Mouse (Mus musculus) heart, embryonic 13.5 days (tissue): ENCODE results near the gene Lrp2. TPM values are rescaled to one million over a fixed set of nuclear protein-coding genes. Genes with fewer than 3 reads are reported as not detected.
"Not testable (repeated sequence)": the region's sequence is repeated elsewhere in the genome, so short reads cannot be mapped to it uniquely, and the experiment has no call there.

Experiments used
- ATAC-seq: fragments of 200-750 bp; cut with Nextera tagmentation; 2 replicates; pipeline ENCODE4 v1.8.0; 2017; ENCODE audit warnings: moderate TSS enrichment; ENCODE audit not compliant: insufficient number of reproducible peaks, low FRiP score, low TSS enrichment; ENCODE audit errors: extremely low read depth
- H3K27ac ChIP-seq: fragments of 300-500 bp; sonication (generic); replicated peaks from 2 replicates; pipeline ENCODE4 v1.5.1; 2015; ENCODE audit warnings: moderate library complexity, mild to moderate bottlenecking, inconsistent platforms
- H3K27me3 ChIP-seq: fragments of 300-500 bp; sonication (generic); replicated peaks from 2 replicates; pipeline ENCODE4 v1.6.1; 2015; ENCODE audit warnings: mild to moderate bottlenecking, inconsistent platforms
- H3K36me3 ChIP-seq: fragments of 300-500 bp; sonication (generic); 2 replicates; pipeline ENCODE4 v1.6.1; 2015; ENCODE audit warnings: mild to moderate bottlenecking, inconsistent platforms
- H3K4me1 ChIP-seq: fragments of 300-500 bp; sonication (generic); 2 replicates; pipeline ENCODE4 v1.6.1; 2015; ENCODE audit warnings: inconsistent platforms
- H3K4me2 ChIP-seq: fragments of 300-500 bp; sonication (generic); 2 replicates; pipeline ENCODE4 v1.6.1; 2015; ENCODE audit warnings: inconsistent platforms, mild to moderate bottlenecking, moderate library complexity
- H3K4me3 ChIP-seq: fragments of 300-500 bp; sonication (generic); 2 replicates; pipeline ENCODE4 v1.5.1; 2015; ENCODE audit warnings: moderate library complexity, mild to moderate bottlenecking, inconsistent platforms
- H3K9ac ChIP-seq: fragments of 300-500 bp; sonication (generic); 2 replicates; pipeline ENCODE4 v1.6.1; 2015; ENCODE audit warnings: inconsistent platforms, mild to moderate bottlenecking, moderate library complexity
- H3K9me3 ChIP-seq: fragments of 300-500 bp; sonication (generic); 2 replicates; pipeline ENCODE4 v1.6.1; 2016; ENCODE audit warnings: inconsistent platforms
- WGBS: fragments of 180-500 bp; shearing (Covaris S2); methylation state at CpG from one replicate; pipeline ENCODE4 v1.1.7; 2015; ENCODE audit warnings: mixed read lengths; 5-methylcytosine and 5-hydroxymethylcytosine counted together
- polyA plus RNA-seq: library from polyadenylated mRNA; unstranded; fragments of >200 nt; fragmentation: Nextera tagmentation; extraction: Ambion mirVana; gene quantifications from 2 replicates; pipeline ENCODE4 v1.2.1, GENCODE M21; 2015

Gene Lrp2
- polyA plus RNA-seq, 1 experiment from 2014 or later: 0.57 TPM

GRCm38 (mm10) chr2:69582861-69583260, 3.0 kb downstream of the Lrp2 start:
- WGBS: 36% methylated on average over 7 of the region's 7 CpGs
- Histone ChIP-seq H3K4me1 (peaks cover 34% of the 10 kb centered on the region), H3K27me3 (peaks cover 47% of the 10 kb centered on the region), H3K9ac (no peak overlapping the region), H3K27ac (no peak overlapping the region), H3K36me3 (no peaks in the 10 kb centered on the region), H3K9me3 (no peaks in the 10 kb centered on the region), H3K4me3 (no peak overlapping the region), H3K4me2 (no peak overlapping the region)
- no peak for ATAC-seq

GRCm38 (mm10) chr2:69582068-69582467, 3.8 kb downstream of the Lrp2 start:
- H3K9me3 ChIP-seq, H3K4me3 ChIP-seq, H3K4me2 ChIP-seq, H3K27ac ChIP-seq, H3K9ac ChIP-seq, H3K36me3 ChIP-seq, ATAC-seq: not testable (repeated sequence)
- 82% methylated on average over 4 of the region's 4 CpGs for WGBS
- Histone ChIP-seq H3K4me1 (peaks cover 26% of the 10 kb centered on the region), H3K27me3 (peaks cover 39% of the 10 kb centered on the region)

GRCm38 (mm10) chr2:69580091-69580490, 5.8 kb downstream of the Lrp2 start:
- H3K4me3 ChIP-seq: no peak overlapping the region
- no peak overlapping the region for H3K9ac ChIP-seq
- H3K9me3 ChIP-seq: no peaks in the 10 kb centered on the region
- H3K4me1 ChIP-seq: peaks cover 12% of the 10 kb centered on the region
- no peak overlapping the region for H3K27ac ChIP-seq
- no peak overlapping the region for H3K4me2 ChIP-seq
- 85% methylated on average over 2 of the region's 2 CpGs for WGBS
- H3K27me3 ChIP-seq: peaks cover 24% of the 10 kb centered on the region
- no peak for ATAC-seq
- H3K36me3 ChIP-seq: no peaks in the 10 kb centered on the region

- ATAC-seq: no peak
- H3K4me2 ChIP-seq: no peak overlapping the region
- no peak overlapping the region for H3K27ac ChIP-seq
- no peaks in the 10 kb centered on the region for H3K36me3 ChIP-seq
- no peaks in the 10 kb centered on the region for H3K4me1 ChIP-seq
- H3K4me3 ChIP-seq: no peak overlapping the region
- WGBS: 90% methylated on average over 8 of the region's 8 CpGs
- H3K27me3 ChIP-seq: peaks cover 7% of the 10 kb centered on the region; the same call in 1 of the 2 replicates
- no peaks in the 10 kb centered on the region for H3K9me3 ChIP-seq
- no peak overlapping the region for H3K9ac ChIP-seq
Measured at GRCm38 (mm10) chr2:69578206-69578605, 7.7 kb downstream of the Lrp2 start.

GRCm38 (mm10) chr2:69576531-69576930, 9.3 kb downstream of the Lrp2 start:
- ATAC-seq: no peak
- Histone ChIP-seq H3K4me2 (no peak overlapping the region), H3K4me3 (no peak overlapping the region), H3K27me3 (no peaks in the 10 kb centered on the region; the same call in 1 of the 2 replicates), H3K9me3 (no peaks in the 10 kb centered on the region), H3K9ac (no peak overlapping the region), H3K36me3 (no peaks in the 10 kb centered on the region), H3K4me1 (no peaks in the 10 kb centered on the region), H3K27ac (no peak overlapping the region)
- 88% methylated on average over 1 of the region's 1 CpGs for WGBS

- Histone ChIP-seq H3K9ac (no peak overlapping the region), H3K27me3 (no peaks in the 10 kb centered on the region), H3K4me1 (no peaks in the 10 kb centered on the region), H3K36me3 (no peaks in the 10 kb centered on the region), H3K27ac (no peak overlapping the region), H3K4me3 (no peak overlapping the region), H3K9me3 (no peaks in the 10 kb centered on the region), H3K4me2 (no peak overlapping the region)
- WGBS: 54% methylated on average over 6 of the region's 6 CpGs
- ATAC-seq: no peak
Measured at GRCm38 (mm10) chr2:69574934-69575333, 10.9 kb downstream of the Lrp2 start.

- WGBS: 56% methylated on average over 3 of the region's 3 CpGs
- Histone ChIP-seq H3K36me3 (no peaks in the 10 kb centered on the region), H3K27ac (no peak overlapping the region), H3K4me1 (no peaks in the 10 kb centered on the region), H3K27me3 (no peaks in the 10 kb centered on the region), H3K4me3 (no peak overlapping the region), H3K9me3 (no peaks in the 10 kb centered on the region), H3K9ac (no peak overlapping the region), H3K4me2 (no peak overlapping the region)
- ATAC-seq: no peak
Measured at GRCm38 (mm10) chr2:69574261-69574660, 11.6 kb downstream of the Lrp2 start.

GRCm38 (mm10) chr2:69573733-69574054, 12.2 kb downstream of the Lrp2 start:
- ATAC-seq: no peak
- Histone ChIP-seq H3K9me3 (no peaks in the 10 kb centered on the region), H3K27me3 (no peaks in the 10 kb centered on the region), H3K36me3 (no peaks in the 10 kb centered on the region), H3K27ac (no peak overlapping the region), H3K4me1 (no peaks in the 10 kb centered on the region), H3K4me2 (no peak overlapping the region), H3K9ac (no peak overlapping the region), H3K4me3 (no peak overlapping the region)

- ATAC-seq: no peak
- H3K9ac ChIP-seq: no peak overlapping the region
- no peak overlapping the region for H3K4me3 ChIP-seq
- H3K27ac ChIP-seq: no peak overlapping the region
- H3K27me3 ChIP-seq: no peaks in the 10 kb centered on the region
- no peaks in the 10 kb centered on the region for H3K36me3 ChIP-seq
- no peak overlapping the region for H3K4me2 ChIP-seq
- H3K9me3 ChIP-seq: no peaks in the 10 kb centered on the region
- WGBS: 67% methylated on average over 5 of the region's 5 CpGs
- H3K4me1 ChIP-seq: no peaks in the 10 kb centered on the region
Measured at GRCm38 (mm10) chr2:69573038-69573732, 12.7 kb downstream of the Lrp2 start.

GRCm38 (mm10) chr2:69570556-69570955, 15.3 kb downstream of the Lrp2 start:
- Histone ChIP-seq H3K9me3 (no peaks in the 10 kb centered on the region), H3K27me3 (no peaks in the 10 kb centered on the region), H3K36me3 (no peaks in the 10 kb centered on the region), H3K4me2 (no peak overlapping the region), H3K4me3 (no peak overlapping the region), H3K4me1 (no peaks in the 10 kb centered on the region), H3K27ac (no peak overlapping the region), H3K9ac (no peak overlapping the region)
- WGBS: 87% methylated on average over 6 of the region's 6 CpGs
- ATAC-seq: no peak

GRCm38 (mm10) chr2:69566281-69566680, 19.6 kb downstream of the Lrp2 start:
- no peak overlapping the region for H3K4me3 ChIP-seq
- H3K36me3 ChIP-seq: no peaks in the 10 kb centered on the region
- H3K4me2 ChIP-seq: no peak overlapping the region
- H3K9me3 ChIP-seq: no peaks in the 10 kb centered on the region
- no peaks in the 10 kb centered on the region for H3K27me3 ChIP-seq
- WGBS: 73% methylated on average over 7 of the region's 7 CpGs
- H3K27ac ChIP-seq: no peak overlapping the region
- no peak for ATAC-seq
- H3K4me1 ChIP-seq: peaks cover 8% of the 10 kb centered on the region
- H3K9ac ChIP-seq: no peak overlapping the region

- no peak for ATAC-seq
- Histone ChIP-seq H3K9me3 (no peaks in the 10 kb centered on the region), H3K9ac (no peak overlapping the region), H3K4me1 (peaks cover 8% of the 10 kb centered on the region), H3K27me3 (peaks cover 8% of the 10 kb centered on the region), H3K27ac (no peak overlapping the region), H3K4me2 (peak overlapping the region; percentile 14; the same call in 1 of the 2 replicates), H3K36me3 (no peaks in the 10 kb centered on the region), H3K4me3 (no peak overlapping the region)
- WGBS: 23% methylated on average over 6 of the region's 6 CpGs
Measured at GRCm38 (mm10) chr2:69563492-69563891, 22.4 kb downstream of the Lrp2 start.
